Mouse (Mus musculus) CD8-positive naive resting alpha-beta T cell, adult 2 months (primary cell): ENCODE results near the gene Fam189a1.

Source experiments
- DNase-seq, 2 experiments: peaks; one replicate each; pipeline ENCODE4 v3.0.0; 2022; ENCODE audit warnings: low read depth in 2 of 2, low spot score in 2 of 2

The Fam189a1 gene

GRCm38 (mm10) chr7:65046690-65047089 lies 109.7 kb downstream of the Fam189a1 start:
- DNase-seq: no peak

GRCm38 (mm10) chr7:65044280-65044679 lies 112.1 kb downstream of the Fam189a1 start:
- no peak for DNase-seq

- DNase-seq: no peak
Measured at GRCm38 (mm10) chr7:65041106-65041505, 115.3 kb downstream of the Fam189a1 start.

GRCm38 (mm10) chr7:65031741-65032140 lies 124.6 kb downstream of the Fam189a1 start:
- no peak for DNase-seq

GRCm38 (mm10) chr7:65031195-65031594 lies 125.2 kb downstream of the Fam189a1 start:
- no peak for DNase-seq

GRCm38 (mm10) chr7:65029985-65030384 lies 126.4 kb downstream of the Fam189a1 start:
- DNase-seq: no peak

- DNase-seq: no peak
Measured at GRCm38 (mm10) chr7:65021298-65021697, 135.1 kb downstream of the Fam189a1 start.

- DNase-seq: no peak
Measured at GRCm38 (mm10) chr7:65018036-65018679, 138.2 kb downstream of the Fam189a1 start.

- no peak for DNase-seq
Measured at GRCm38 (mm10) chr7:65017348-65017747, 139.0 kb downstream of the Fam189a1 start.

GRCm38 (mm10) chr7:65011133-65011532 lies 145.2 kb downstream of the Fam189a1 start:
- no peak for DNase-seq

- no peak for DNase-seq
Measured at GRCm38 (mm10) chr7:65010275-65010674, 146.1 kb downstream of the Fam189a1 start.

- DNase-seq: no peak
Measured at GRCm38 (mm10) chr7:65005731-65006130, 150.6 kb downstream of the Fam189a1 start.

- no peak for DNase-seq
Measured at GRCm38 (mm10) chr7:64999718-65000214, 156.6 kb downstream of the Fam189a1 start.

GRCm38 (mm10) chr7:64997743-64998142 lies 158.6 kb downstream of the Fam189a1 start:
- no peak for DNase-seq

- no peak for DNase-seq
Measured at GRCm38 (mm10) chr7:64995946-64996444, 160.4 kb downstream of the Fam189a1 start.

GRCm38 (mm10) chr7:64989406-64989805 lies 167.0 kb downstream of the Fam189a1 start:
- DNase-seq: no peak

GRCm38 (mm10) chr7:64988015-64988414 lies 168.4 kb downstream of the Fam189a1 start:
- no peak for DNase-seq

- no peak for DNase-seq
Measured at GRCm38 (mm10) chr7:64984468-64985120, 171.8 kb downstream of the Fam189a1 start.

- DNase-seq: no peak
Measured at GRCm38 (mm10) chr7:64981511-64982235, 174.7 kb downstream of the Fam189a1 start.

GRCm38 (mm10) chr7:64973590-64974262 lies 182.6 kb downstream of the Fam189a1 start:
- no peak for DNase-seq

- DNase-seq: no peak
Measured at GRCm38 (mm10) chr7:64962128-64962527, 194.2 kb downstream of the Fam189a1 start.
